Mouse (Mus musculus): ENCODE data around the gene Gtpbp1.

Gtpbp1 gene

DNA sequence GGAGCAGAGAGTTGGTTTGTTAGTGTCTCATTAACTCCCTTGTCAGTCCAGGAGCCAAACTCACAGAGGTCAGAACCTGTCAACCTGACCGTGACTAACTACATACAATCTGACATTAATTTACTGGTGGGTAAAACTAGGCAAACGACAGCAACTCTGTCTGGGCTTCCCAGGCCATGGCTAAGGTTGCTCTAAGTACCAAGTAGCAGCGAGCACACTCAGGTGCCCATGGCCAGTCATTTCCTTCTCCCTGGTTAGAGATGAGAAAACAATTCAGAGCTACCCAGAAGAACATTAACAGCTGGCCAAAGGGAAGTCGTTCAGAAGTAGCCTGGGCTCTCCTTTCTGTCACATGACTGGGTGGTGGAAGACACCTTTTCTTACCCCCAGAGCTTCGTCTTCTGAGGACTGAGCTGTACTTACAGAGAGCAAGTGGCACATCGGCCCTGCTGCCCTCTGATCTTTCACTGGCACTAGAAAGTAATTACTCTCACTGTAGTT lies 5.5 kb upstream of the Gtpbp1 start:
- DNase-seq (ENCODE audit: low read depth, low spot score): no peak

DNA sequence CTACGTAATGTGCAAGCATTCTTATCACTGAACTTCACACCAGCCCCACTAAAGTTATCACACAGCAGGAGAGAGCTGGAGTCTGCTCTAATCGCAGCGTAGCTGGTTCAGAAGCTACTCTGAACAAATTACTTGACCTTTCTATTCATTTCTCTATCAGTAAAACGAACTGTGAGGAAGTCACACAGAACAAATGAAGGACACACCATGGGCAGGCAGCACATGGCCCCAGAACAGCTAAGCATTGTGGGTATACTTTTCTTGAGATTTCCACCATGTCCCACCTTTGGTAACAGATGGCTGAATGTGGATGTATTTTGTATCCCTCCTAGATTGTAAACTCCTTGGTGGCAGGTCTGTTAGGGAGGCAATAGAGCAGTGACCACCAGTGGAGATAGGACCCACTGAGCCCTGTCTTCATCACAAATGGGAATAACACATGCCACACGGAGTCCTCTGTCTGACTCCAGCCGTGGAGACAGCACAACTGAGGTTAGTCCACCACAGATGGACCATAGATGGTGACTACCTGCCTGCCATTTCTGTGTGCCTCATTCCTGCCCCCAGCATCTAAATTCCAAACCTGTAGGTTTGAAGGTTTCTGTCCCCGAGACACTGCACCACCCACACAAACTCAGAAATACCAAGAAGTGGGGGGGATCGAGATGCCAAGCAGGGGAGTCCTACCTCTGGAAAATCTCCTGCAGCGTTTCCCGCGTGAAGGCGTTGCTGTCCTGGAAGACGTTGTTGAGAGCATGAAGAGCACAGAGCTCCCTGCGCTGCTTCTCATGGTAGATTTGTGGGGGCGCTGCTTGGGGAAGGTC lies 4.4 kb upstream of the Gtpbp1 start:
- no peak for DNase-seq (ENCODE audit: low read depth, low spot score)

DNA sequence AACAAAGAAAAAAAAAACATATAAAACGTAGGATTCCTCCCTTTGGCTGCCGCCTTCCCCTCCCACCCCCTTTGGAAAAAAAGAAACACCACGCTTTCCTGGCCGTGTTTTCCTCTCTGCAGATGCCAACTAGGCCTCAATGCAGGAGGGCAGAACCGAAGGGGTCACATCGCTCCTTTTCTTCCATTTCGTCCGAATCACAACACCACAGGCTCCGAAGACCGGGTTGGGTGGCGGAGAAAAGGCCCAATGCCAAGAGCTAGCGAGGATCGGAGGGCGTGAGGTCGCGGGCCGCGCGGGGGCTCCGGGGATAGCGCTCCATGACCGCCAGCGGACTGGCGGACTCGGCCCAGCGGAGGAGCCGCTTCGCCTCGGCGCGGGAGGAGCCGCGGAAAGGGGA lies 3.5 kb upstream of the Gtpbp1 start:
- no peak for DNase-seq (ENCODE audit: low read depth, low spot score)

DNA sequence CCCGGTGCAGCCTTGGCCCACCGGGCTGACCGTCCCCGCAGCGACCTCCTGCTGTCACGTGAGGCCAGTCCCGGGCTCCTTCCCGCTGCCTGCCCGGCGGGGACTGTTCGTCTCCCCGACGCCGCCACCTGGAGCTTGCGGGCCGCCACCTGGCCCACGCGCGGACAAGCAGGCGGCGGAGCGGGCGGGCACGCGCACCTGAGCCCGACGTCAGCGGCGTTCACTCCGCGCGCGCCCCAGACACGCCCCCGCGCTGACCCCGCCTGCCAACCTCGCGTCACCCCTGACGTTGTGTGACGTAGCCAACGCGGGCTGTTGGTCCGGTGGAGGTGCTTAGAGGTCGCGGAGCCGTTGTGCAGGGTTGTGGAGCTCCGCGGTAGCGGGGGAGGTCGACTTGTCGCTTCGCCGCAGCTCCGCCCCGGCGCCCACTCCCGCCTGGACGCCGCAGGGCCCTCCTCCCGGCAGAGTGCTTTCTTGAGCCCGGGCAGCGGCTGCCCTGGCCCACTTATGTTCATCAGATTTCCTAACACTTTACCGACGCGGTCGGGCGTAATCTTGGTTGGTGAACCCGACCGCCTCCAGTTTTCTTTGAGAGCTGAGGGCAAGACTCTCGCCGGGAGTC lies 2.9 kb upstream of the Gtpbp1 start, which contains the start of gene Josd1:
Gene Josd1, minus strand, starts transcription at position 274 of the 622 bp plus-strand sequence.
- DNase-seq (ENCODE audit: low read depth, low spot score): peak; percentile 95

DNA sequence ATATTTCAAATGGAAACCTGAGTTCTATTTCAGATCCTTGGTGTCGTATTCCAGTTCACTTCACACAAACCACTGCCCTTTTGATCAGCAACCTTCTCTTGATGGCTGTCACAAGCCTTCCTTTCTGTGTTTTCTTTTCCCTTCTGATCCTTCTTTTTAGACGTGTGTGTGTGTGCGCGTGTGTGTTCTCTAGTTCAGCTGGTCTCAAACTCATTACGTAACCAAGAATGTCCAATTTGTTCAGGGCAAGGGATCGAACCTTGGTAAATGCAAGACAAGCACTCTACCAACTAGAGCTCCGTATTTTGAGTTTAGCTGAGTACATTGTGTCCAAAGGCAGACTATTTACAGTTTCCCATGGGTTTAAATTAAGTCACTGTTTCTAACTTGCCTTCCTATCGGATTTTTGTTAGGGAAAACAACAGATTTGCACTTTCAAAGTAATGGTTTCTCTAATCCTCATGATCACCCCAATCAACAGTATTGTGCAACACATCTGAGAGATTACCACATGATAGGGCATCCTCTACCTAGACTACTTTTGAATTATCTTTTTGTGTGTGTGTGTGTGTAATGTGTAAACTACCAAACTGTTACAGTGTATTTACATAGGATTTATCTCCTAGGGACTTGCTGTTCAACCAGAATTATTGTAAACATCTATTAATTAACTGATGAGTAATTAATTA lies 2.2 kb upstream of the Gtpbp1 start:
- no peak for DNase-seq (ENCODE audit: low read depth, low spot score)

DNA sequence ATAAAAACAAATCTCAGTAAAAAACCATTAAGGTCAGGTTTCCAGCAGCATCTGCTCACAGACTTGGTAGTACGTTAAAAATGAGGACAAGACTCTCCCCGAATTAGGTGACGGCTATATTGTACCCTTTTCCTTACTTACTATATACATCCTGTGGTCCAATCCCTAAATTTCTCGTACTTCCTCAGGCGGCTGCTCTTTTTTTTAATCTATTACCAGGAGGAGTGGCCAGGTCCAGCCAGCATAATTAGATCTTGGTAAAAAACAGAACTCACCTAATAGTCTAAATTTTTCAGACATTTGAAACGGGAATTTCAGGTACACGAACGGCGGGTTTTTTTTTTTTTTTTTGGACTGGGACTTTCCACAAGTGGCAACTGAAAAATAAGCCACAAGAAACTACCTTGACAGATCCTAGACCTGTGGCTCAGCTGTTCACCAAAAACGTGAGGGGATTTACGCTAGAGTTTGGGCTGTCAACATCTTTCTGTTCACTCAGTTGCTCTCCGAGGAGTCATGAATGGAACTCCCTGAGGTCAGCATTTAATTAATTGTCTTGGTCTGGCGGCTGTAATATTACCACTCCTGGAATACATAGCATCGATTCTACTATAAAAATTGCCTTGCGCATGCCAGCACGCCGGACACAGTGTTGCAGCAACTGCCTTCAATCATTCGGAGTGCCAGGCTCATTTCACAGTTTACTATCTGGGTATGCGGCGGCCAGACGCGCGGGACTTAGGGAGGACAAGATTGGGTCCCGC lies 801 bp upstream of the Gtpbp1 start:
- DNase-seq (ENCODE audit: low read depth, low spot score): no peak

DNA sequence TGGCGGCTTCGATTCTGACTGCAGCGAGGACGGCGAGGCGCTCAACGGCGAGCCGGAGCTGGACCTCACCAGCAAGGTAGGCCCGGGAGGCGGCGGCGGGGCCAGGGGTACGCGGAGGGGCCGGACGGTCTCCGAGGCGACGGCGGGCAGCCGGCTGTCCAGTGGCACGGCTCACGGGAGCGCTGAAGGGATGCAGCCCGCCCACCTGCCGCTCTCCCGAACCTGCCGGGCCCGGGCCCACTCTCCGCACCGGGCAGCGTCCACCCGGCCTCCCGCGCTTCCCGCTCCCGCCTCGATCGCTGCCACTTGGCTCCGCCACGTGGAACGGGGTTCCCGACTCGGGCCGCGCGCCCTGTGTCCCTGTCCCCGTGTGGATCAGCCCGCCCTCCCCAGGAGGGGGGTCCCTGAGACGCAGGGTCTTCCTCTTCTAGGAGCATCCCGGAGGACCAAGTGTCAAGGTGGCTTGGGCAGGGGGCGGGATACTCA lies 421 bp downstream of the Gtpbp1 start:
- no peak for DNase-seq (ENCODE audit: low read depth, low spot score)

DNA sequence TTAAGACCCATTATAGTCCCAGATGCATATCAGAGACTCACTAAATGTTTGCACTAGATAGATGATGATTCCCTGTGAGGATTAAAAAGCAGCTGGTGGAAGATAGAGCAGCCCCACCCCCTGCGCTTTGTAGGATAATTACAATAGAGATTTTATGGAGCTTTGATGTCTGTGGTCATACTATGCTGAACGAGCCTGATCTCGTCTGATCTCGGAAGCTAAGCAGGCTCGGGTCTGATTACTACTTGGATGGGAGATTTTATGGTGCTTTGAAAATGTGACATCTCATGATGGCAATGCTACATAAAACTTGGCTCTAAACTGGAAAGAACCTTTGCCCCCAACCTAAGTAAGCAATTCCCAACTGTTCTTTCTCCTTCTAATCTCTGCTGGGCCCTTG lies 1.7 kb downstream of the Gtpbp1 start:
- no peak for DNase-seq (ENCODE audit: low read depth, low spot score)

DNA sequence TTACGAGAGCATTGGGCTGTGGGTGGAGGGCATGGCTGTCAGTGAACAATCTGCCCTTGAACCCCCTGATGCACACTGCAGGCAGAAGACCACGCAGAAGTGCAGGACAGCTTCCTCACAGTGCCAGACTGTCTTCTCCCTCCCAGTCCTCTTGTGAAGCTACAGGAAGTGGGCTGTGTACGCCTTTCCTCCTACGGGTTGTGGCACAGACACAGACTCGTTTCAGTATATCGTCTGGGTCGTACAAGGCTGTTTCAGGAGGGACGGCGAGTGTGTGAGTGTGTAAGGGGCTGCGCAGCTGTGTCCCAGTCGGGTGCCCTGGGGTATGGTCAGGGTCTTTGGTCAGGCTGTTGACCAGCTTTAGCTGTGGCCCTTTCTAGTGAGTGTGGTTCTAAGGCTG lies 3.1 kb downstream of the Gtpbp1 start:
- DNase-seq (ENCODE audit: low read depth, low spot score): no peak

DNA sequence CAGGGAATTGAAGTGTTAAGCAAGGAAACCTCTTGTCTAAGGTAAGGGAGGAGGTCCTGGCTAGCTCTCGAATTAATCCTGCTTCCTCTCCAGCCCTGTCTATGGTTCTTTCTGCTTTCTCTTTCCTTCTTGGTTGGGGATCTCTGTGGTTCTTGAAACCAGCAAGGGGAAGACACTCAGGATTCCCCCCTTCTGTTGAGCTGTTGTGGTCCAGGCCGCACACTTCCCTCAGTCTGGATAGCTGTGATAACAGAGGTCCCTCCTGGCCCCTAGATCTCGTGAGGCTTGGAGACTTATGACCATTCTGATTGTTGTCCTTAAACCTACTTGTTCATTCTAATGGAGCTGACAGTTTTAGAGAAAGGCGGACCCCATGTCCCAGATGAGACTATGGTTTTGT lies 3.9 kb downstream of the Gtpbp1 start:
- no peak for DNase-seq (ENCODE audit: low read depth, low spot score)

DNA sequence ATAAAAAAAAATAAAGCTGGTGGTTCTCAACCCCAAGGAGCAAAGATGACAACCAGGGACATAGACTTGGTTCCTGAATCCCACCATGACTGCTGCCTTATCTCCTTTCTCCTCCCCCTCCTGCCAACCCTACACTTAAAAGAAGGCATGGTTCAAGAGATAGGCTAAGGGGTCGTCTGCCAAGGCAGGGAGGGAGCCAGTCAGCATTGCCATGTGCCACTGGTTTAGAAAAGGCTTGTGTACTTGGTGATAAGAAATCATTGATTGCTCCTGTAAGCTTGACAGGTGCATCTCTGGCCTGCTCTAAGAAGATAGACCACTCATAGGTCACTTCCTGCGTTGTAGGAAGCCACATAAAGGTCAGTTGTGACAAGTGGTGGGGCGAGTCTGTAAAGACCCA lies 4.9 kb downstream of the Gtpbp1 start:
- no peak for DNase-seq (ENCODE audit: low read depth, low spot score)

DNA sequence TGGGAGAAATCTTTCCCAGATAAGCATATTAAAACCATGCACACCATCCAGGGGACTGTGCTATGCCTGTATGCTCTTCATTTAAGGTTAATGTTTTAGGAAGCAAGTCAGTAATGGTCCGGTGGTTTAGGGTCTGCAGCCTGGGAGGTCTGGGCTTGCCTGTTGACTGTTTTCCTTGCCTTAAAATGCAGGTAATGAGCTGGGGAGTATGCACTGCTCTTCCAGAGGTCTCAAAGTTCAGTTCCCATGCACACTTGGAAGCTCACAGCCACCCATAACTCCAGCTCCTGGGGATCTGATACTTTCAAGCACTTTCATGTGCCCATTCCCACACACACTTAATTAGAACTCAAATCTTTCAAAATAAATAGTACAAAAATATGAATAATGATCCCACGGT lies 5.9 kb downstream of the Gtpbp1 start:
- DNase-seq (ENCODE audit: low read depth, low spot score): no peak

DNA sequence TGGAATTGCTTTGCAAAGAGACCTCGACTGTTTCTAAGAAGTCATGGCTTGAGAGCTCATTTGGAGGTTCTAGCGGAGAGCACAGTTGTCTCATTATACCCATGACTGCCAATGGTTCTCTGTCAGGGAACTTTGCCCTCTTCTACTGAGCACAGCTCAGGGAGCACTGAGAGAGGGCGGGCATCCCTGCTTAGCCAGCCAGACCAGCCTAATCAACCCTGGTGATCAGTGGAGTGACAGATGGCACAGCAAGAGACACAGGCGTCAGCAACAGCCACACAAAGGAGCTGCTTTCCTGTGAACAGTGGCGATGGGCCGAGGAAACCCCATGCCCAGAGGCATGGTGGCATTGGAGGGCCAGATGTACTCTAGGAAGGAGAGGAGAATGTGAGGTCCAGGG lies 6.4 kb downstream of the Gtpbp1 start:
- no peak for DNase-seq (ENCODE audit: low read depth, low spot score)

DNA sequence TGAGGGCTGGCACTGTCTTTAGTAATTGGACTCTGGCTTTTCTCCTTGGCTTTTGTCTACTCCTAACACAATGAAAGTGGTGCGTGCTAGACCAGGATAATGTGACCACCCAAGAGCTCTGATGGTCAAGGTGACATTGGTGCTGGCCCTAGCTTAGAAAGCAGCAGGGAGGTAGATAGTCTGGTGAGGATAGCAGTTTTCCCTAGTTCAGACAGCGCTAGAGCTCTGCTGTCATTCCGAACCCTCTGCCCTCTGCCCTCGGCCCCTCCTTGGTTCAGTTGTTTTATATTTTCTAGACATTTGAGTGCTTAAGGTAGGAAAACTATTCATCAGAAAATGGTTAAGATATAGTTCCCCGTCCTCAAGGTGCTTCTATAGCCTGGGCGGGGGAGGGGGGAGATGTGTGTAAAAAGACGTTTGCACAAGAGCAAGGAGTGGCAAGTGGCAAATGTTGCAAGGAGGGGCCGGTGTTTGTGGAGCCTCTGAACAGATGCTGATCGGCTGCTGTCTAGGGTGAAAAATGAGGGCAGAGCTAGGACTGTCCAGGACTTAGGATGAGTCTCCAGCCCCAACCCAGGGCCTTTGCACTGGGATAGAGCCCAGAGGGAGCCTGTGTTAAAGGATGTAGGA lies 7.0 kb downstream of the Gtpbp1 start:
- DNase-seq (ENCODE audit: low read depth, low spot score): peak; percentile 35

DNA sequence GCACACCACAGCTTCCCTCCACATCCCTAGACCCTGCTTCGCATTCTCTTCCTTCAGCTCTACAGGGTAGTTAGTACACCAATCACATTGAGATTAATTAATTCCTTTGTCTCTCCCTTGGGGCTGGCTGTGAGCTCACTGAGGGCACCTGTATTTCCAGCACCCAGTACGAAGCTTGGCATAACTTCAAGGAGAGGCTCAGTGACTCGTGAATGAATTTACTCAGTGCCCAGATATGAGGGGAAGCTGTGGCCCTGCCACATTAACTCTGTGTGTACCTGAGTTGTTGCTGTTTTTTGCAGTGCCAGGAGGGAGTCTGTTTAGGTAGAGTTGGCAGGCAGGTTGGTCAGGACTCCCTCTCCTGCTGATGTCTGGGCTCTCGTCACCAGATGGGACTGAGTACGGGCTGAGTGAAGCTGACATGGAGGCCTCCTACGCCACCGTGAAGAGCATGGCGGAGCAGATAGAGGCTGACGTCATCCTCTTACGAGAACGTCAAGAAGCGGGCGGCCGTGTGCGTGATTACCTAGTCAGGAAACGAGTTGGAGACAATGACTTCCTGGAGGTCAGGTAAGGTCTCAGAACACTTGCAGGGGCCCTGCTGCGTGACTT lies 16.1 kb downstream of the Gtpbp1 start:
- no peak for DNase-seq (ENCODE audit: low read depth, low spot score)

DNA sequence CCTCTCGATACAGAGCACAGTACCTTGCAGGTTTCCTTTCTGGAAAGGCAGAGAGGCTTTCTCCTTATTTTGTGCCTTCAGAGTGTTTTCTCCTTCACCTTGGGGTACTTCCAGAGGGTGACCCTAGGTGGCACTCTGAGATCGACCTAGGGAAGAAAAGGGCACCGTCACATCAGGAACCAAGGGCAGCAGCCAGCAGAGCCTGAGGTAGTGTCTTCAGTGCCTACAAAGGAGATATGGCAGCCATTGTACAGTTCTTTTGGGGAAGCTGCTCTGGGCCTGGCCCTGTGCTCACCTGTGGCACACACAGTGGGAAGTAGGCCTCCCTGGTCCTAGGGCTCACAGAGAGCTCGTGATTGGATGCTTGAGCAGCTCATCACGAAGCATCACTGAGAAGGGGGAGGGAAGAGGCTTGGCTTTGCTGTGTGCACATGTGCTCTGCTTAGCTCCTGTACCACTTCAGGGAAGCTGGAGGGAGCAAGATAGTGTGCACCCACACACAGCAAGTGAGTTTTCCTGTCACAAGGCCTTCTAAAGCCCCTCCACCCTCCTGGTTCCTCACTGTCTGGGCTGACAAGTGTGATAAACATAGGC lies 17.7 kb downstream of the Gtpbp1 start:
- DNase-seq (ENCODE audit: low read depth, low spot score): peak; percentile 44

DNA sequence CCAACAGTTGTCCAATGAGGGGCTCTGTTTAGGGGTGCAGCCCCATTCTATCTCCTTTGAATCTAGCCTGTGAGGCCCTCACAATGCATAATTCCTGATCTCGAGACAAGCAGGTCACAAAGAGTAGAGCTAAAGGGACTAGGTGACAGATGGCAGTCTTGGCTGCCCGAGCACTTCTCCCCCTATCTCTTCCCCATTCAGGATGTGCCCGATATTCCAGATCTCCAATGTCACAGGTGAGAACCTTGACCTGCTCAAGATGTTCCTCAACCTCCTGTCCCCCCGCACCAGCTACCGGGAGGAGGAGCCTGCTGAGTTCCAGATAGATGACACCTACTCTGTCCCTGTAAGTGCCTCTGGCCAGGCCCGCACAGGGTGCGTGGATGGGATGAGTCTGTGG lies 25.0 kb downstream of the Gtpbp1 start:
- DNase-seq (ENCODE audit: low read depth, low spot score): no peak

DNA sequence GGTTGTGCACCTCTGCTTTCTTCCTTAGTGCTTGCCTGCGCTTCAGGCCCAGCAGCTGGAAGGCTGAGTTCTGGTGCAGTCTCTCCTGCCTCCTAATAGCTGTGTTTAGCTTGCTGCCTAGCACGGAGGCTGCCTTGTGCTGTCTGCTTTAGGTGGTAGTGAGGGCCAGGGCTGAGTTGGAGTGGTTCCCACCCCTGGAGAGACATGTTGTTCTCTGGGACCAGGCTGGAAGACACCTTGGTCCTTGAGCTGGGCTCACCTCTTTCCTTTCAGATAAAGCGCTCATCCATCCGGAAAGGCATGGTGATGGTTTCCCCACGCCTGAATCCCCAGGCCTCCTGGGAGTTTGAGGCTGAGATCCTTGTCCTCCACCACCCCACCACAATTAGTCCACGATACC lies 26.1 kb downstream of the Gtpbp1 start:
- no peak for DNase-seq (ENCODE audit: low read depth, low spot score)

DNA sequence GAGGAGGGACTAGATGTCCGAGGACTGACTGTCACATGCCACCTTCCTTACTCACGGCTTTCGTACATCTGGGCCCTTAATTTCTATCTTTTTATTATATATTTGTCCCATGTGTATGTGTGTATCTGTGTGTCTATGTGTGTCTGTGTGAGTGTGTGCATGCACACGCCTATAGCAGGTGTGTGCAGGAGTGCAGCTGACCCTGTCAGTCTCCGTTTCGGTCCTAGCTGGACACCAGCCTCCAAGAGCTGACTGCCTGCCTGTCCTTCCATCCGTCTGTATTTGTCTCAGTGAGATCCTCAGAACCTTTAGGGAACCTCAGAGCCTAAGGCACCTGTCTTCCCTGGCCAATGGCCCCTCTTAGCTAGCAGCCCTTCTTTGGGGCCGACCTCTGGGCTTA lies 29.6 kb downstream of the Gtpbp1 start:
- no peak for DNase-seq (ENCODE audit: low read depth, low spot score)

DNA sequence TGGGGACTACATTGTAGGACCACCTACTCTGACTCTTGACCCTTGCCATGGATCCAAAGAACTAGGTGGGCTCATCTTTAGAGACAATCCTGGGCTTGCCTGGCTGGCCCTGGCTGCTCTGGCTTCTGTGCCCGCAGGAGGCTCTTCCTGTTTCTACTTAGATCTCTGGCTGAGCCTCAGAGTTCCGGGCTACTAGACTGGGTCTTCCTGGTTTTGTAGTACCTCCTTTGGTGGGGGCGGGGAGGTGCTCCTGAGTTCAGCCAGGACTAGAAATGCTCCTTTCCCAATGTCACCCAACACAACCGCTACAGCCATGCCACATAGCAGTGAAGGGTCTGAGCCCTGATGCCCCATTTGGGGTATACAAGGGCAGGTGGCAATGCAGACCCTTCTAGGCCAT lies 30.2 kb downstream of the Gtpbp1 start:
- no peak for DNase-seq (ENCODE audit: low read depth, low spot score)

Measured in ES-CJ7 (cell line).